Mouse (Mus musculus) natural killer cell, adult 2 months (primary cell): ENCODE results near the gene Dmac2.

Experiments
- DNase-seq, 2 experiments: peaks; one replicate each; pipeline ENCODE4 v3.0.0; 2022; ENCODE audit warnings: low spot score in 2 of 2

Gene Dmac2

DNA sequence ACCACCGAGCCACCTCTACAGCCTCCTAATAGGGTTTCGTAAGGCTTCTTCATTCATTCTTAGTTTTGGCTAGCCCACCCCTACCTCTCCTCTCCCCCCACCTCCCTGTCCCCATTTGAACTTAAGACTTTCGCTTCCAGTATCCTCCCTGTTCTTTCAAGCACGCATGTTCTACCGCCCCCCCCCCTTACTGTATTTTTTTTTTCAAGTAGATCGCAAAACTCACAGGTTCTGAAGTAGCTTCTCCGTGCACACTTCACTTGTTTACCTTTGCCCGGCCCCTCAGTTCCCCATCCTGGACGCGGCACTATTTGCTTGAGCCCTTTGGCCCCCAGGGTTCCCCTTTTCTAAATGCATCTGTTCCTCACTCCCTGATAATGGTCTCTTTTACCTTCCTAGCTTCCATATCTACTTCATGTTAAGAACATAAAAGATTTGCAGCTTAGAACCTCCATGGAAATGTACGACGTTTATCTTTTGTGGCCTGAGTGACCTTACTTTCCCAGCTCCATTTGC, 33.1 kb downstream of the Dmac2 start:
- DNase-seq: no peak

DNA sequence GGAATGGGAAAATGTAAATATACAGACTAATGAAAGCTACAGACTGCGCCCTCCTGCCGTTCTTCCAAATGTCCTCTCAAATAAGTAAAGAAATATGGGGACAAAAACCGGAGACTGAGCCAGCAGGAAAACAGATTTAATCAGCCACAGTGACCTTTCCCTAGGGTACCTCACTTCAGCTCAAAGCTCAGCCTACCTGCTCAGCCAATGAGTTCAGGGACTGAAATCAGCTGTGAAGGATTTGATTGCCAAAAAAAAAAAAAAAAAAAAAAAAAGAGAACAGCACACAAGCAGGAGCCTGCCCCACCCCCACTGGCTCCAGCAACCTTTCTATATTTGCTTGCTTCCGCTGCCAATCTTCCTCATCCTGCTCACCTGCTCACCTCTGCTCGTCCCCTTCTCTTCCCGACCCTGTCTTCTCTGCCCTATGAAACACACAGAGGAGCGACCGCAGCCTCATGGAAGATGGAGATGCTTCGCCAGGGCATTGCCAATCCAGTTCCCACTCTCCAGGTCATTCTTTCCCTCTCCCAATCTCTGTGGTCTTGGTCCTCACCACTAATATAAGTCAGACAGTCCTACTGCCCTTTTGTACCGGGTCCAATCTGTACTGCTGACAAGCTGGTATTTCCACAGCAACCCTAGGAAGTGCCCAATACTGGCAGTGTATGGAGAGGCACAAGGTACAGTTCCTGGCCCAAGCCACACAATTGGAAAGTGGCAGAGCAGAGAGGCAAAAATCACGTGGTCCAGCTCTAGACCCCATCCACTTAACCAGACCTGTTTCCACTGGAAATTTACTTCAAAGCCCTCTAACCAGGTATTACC, 36.6 kb downstream of the Dmac2 start:
- DNase-seq: no peak

DNA sequence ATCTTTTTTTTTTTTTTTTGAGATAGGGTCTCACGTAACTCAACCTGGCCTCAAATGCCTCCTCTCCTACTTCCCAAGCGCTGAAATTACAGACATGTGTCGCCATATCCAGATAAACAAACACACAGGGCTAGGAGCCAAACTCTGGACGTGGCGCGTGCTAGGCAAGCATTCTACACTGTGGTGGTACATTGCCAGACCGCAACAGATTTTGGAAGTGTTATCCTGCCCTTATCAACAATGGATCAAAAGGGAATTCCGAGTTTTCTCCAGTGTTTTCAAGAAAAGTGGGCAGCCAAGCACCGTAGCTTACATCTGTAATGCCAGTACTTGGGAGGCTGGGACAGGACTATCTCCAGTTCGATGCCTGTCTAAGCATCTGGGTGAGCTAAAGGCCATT, 38.6 kb downstream of the Dmac2 start:
- no peak for DNase-seq

GRCm38 (mm10) chr7:25658657-25659472, 39.7 kb downstream of the Dmac2 start, which contains the start of the genes Bckdha and Exosc5:
Gene Bckdha (minus strand): TSS chr7:25658981.
Gene Exosc5 (plus strand): TSS chr7:25659164.
- DNase-seq: peak; percentile 100

- no peak for DNase-seq
Measured at GRCm38 (mm10) chr7:25666381-25666780, 47.2 kb downstream of the Dmac2 start.

DNA sequence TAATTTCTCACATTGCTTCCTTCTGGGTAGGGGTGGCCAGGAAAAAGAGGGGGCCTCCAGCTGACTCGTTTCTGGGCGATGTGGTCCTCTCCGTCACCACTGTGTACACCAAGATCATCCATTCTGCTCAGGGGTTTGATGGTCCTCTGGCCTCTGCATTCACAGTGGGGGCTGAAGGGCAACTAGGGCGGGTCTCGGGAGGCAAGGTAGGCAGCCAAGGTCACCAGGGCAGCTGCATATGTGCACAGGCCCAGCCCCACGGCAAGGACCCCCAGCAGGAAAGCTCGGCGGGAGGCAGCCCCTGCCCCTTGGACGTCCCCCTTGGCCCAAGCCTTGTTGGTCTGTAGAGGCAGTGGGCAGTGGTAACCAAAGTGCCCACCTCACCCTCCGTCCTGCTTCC, 49.9 kb downstream of the Dmac2 start:
- DNase-seq: no peak

- no peak for DNase-seq
Measured at GRCm38 (mm10) chr7:25669631-25670030, 50.4 kb downstream of the Dmac2 start.

GRCm38 (mm10) chr7:25670096-25670495, 50.9 kb downstream of the Dmac2 start:
- no peak for DNase-seq

- no peak for DNase-seq
Measured at GRCm38 (mm10) chr7:25671686-25672085, 52.5 kb downstream of the Dmac2 start.

DNA sequence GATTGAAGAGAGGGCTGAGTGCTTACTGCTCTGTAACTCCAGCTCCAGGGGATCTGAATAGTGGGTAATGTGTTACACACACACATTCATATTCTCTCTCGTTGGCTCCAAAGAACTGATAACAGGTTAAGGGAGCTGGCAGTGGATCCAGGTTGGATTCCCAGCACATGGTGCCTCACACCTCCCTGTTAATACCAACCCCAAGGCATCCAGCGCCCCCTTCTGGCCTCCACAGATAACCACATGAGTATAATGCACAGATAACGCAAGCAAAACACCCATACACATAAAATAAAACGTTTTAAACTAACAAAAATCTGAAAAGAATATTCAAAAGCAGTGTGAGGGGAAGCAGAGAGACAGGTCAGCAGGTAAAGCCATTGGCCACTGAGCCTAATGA, 53.2 kb downstream of the Dmac2 start:
- no peak for DNase-seq

GRCm38 (mm10) chr7:25674297-25674696, 55.1 kb downstream of the Dmac2 start:
- DNase-seq: no peak

- DNase-seq: no peak
Measured at GRCm38 (mm10) chr7:25674719-25675300, 55.6 kb downstream of the Dmac2 start, which contains the start of gene Tmem91. Gene Tmem91 (minus strand): TSS chr7:25675166.
